Mouse (Mus musculus) liver, embryonic 14.5 days (tissue): ENCODE measurements at regions not wholly inside any gene's neighbourhood (a gene's known extent, or its start where the extent isn't known, plus 50 kb on each side); places are given as distances from the start of the nearest gene placed in this dataset.

Source experiments
- ATAC-seq: fragments of 200-750 bp; cut with Nextera tagmentation; 2 replicates; pipeline ENCODE4 v1.8.0; 2017; ENCODE audit warnings: moderate number of reproducible peaks, mild to moderate bottlenecking, moderate library complexity; ENCODE audit not compliant: insufficient read depth
- DNase-seq, 3 experiments: peaks; one replicate each; pipeline ENCODE4 v3.0.0-alpha.2; 2012 to 2013; ENCODE audit warnings: low read depth in 3 of 3, low spot score in 3 of 3
- H3K27ac ChIP-seq: fragments of 300-500 bp; sonication (generic); 2 replicates; pipeline ENCODE4 v1.5.1; 2014; ENCODE audit warnings: moderate library complexity, mild to moderate bottlenecking, control low read depth, inconsistent platforms
- H3K27me3 ChIP-seq: fragments of 300-500 bp; sonication (generic); 2 replicates; pipeline ENCODE4 v1.6.1; 2014; ENCODE audit warnings: mild to moderate bottlenecking, low read length, moderate library complexity; ENCODE audit not compliant: control insufficient read depth, insufficient read depth
- H3K36me3 ChIP-seq: fragments of 300-500 bp; sonication (generic); replicated peaks from 2 replicates; pipeline ENCODE4 v1.6.1; 2014; ENCODE audit warnings: low read depth; ENCODE audit not compliant: control insufficient read depth, insufficient read depth
- H3K4me1 ChIP-seq, 2 experiments: fragments of 200-500 bp in 1 of 2; fragments of 300-500 bp in 1 of 2; sonication (generic) in 1 of 2; replicated peaks; 2 replicates each; pipeline ENCODE4 v1.6.1; 2012 to 2014; ENCODE audit warnings: antibody characterized with exemption in 1 of 2, inconsistent platforms in 1 of 2, low read length in 1 of 2; ENCODE audit not compliant: control insufficient read depth in 2 of 2, insufficient read depth in 2 of 2
- H3K4me2 ChIP-seq: fragments of 300-500 bp; sonication (generic); 2 replicates; pipeline ENCODE4 v1.6.1; 2014; ENCODE audit warnings: low read depth, mild to moderate bottlenecking, control low read depth, moderate library complexity
- H3K4me3 ChIP-seq, 2 experiments: fragments of 200-500 bp in 1 of 2; fragments of 300-500 bp in 1 of 2; sonication (generic) in 1 of 2; 2 replicates each; pipeline ENCODE4 v1.5.1; 2012 to 2014; ENCODE audit warnings: low read depth in 2 of 2, low read length in 2 of 2, mild to moderate bottlenecking in 2 of 2, control low read depth in 1 of 2, inconsistent platforms in 1 of 2, moderate library complexity in 1 of 2; ENCODE audit not compliant: insufficient read depth in 1 of 2
- H3K9ac ChIP-seq: fragments of 300-500 bp; sonication (generic); replicated peaks from 2 replicates; pipeline ENCODE4 v1.6.1; 2014; ENCODE audit warnings: mild to moderate bottlenecking, control low read depth, moderate library complexity
- H3K9me3 ChIP-seq: fragments of 300-500 bp; sonication (generic); 2 replicates; pipeline ENCODE4 v1.6.1; 2016; ENCODE audit warnings: low read length, mixed read lengths; ENCODE audit not compliant: control insufficient read depth
- CTCF ChIP-seq: IDR thresholded peaks from 2 replicates; pipeline ENCODE4 v1.5.1; 2016; ENCODE audit warnings: antibody characterized with exemption, low read depth, control low read depth
- EP300 ChIP-seq: IDR thresholded peaks from 2 replicates; pipeline ENCODE4 v1.6.1; 2016; ENCODE audit warnings: antibody characterized with exemption, low read depth
- WGBS: fragments of 180-500 bp; shearing (Covaris S2); extraction: QIAGEN DNeasy Blood & Tissue Kit; methylation state at CpG from one replicate; pipeline ENCODE4 v1.1.7; 2014; ENCODE audit not compliant: insufficient replicate concordance; 5-methylcytosine and 5-hydroxymethylcytosine counted together

GRCm38 (mm10) chr4:54611990-54612980 lies 332.6 kb upstream of the Zfp462 start:
- Histone ChIP-seq H3K36me3 (no peaks in the 10 kb centered on the region), H3K9me3 (no peaks in the 10 kb centered on the region), H3K4me2 (no peak overlapping the region), H3K27me3 (no peaks in the 10 kb centered on the region), H3K9ac (no peak overlapping the region), H3K4me3 (no peak overlapping the region), H3K4me1 (no peaks in the 10 kb centered on the region; a peak in 1 of 4 replicates), H3K27ac (no peak overlapping the region)
- TF ChIP-seq CTCF (no peak), EP300 (no peak)
- no peak for DNase-seq
- no peak for ATAC-seq
- 52% methylated on average over 7 of the region's 7 CpGs for WGBS

GRCm38 (mm10) chr4:54613076-54613475 lies 331.8 kb upstream of the Zfp462 start:
- ATAC-seq = no peak
- Histone ChIP-seq H3K4me2 (no peak overlapping the region), H3K27ac (no peak overlapping the region), H3K36me3 (no peaks in the 10 kb centered on the region), H3K9ac (no peak overlapping the region), H3K27me3 (no peaks in the 10 kb centered on the region), H3K9me3 (no peaks in the 10 kb centered on the region), H3K4me3 (no peak overlapping the region), H3K4me1 (no peaks in the 10 kb centered on the region; a peak in 1 of 4 replicates)
- WGBS = 53% methylated on average over 3 of the region's 3 CpGs
- DNase-seq = no peak
- TF ChIP-seq EP300 = no peak
- no peak for TF ChIP-seq CTCF

- Histone ChIP-seq H3K4me2 (no peak overlapping the region), H3K4me1 (no peaks in the 10 kb centered on the region; a peak in 1 of 4 replicates), H3K4me3 (no peak overlapping the region), H3K27ac (no peak overlapping the region), H3K9me3 (no peaks in the 10 kb centered on the region), H3K36me3 (no peaks in the 10 kb centered on the region), H3K27me3 (no peaks in the 10 kb centered on the region), H3K9ac (no peak overlapping the region)
- ATAC-seq (no peak), DNase-seq (no peak)
- WGBS = 60% methylated on average over 2 of the region's 2 CpGs
- no peak for TF ChIP-seq CTCF
Measured at GRCm38 (mm10) chr4:54613611-54614010, 331.2 kb upstream of the Zfp462 start.

GRCm38 (mm10) chr4:54615886-54616285 lies 329.0 kb upstream of the Zfp462 start:
- Histone ChIP-seq H3K4me1 (no peaks in the 10 kb centered on the region; a peak in 1 of 4 replicates), H3K9ac (no peak overlapping the region), H3K4me3 (no peak overlapping the region), H3K9me3 (no peaks in the 10 kb centered on the region), H3K27me3 (no peaks in the 10 kb centered on the region), H3K27ac (no peak overlapping the region), H3K4me2 (no peak overlapping the region), H3K36me3 (no peaks in the 10 kb centered on the region)
- DNase-seq = no peak
- no peak for ATAC-seq
- no peak for TF ChIP-seq CTCF
- TF ChIP-seq EP300 = no peak
- 38% methylated on average over 1 of the region's 1 CpGs for WGBS

- no peak overlapping the region for H3K4me2 ChIP-seq
- no peaks in the 10 kb centered on the region for H3K27me3 ChIP-seq
- no peaks in the 10 kb centered on the region for H3K9me3 ChIP-seq
- DNase-seq (no peak), ATAC-seq (no peak)
- H3K36me3 ChIP-seq = no peaks in the 10 kb centered on the region
- no peak for TF ChIP-seq EP300
- no peak for TF ChIP-seq CTCF
- H3K27ac ChIP-seq = no peak overlapping the region
- 69% methylated on average over 20 of the region's 20 CpGs for WGBS
- no peak overlapping the region for H3K9ac ChIP-seq
- H3K4me1 ChIP-seq = no peaks in the 10 kb centered on the region
- no peak overlapping the region for H3K4me3 ChIP-seq
Measured at GRCm38 (mm10) chr4:54624024-54624873, 320.6 kb upstream of the Zfp462 start.
